Mouse (Mus musculus): ENCODE measurements around the gene Mras.
A peak's percentile ranks its signal among the peaks of the same experiment; 100 is the strongest.

The Mras gene

GRCm38 (mm10) chr9:99437031-99437764, at the start of gene Mras:
Mras (minus strand) TSS chr9:99437381.
- no peak for DNase-seq (ENCODE audit: low spot score)

GRCm38 (mm10) chr9:99485144-99485543, 48.0 kb upstream of the Mras start:
- DNase-seq (ENCODE audit: low spot score): no peak

DNA sequence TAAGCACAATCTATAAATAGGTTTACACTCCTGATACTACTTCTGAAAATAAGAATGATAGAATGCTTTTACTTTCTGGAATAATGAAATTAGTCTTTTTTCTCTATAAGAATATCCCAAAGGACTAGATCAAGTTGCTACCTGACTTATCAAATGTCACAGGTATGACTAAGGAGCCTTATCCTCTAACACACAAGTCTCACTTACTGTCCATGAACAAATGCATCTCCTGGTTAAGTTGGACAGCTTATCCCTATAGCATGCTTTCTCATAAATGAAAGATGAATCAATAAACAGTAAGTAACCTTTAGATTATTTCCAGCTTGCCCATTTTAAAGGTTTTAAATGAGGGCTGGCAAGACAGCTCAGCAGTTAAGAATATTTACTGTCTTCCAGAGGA, 47.5 kb upstream of the Mras start:
- no peak for DNase-seq (ENCODE audit: low spot score)

- DNase-seq (ENCODE audit: low spot score): peak; percentile 64
Observed at GRCm38 (mm10) chr9:99483191-99483590, 46.0 kb upstream of the Mras start.

DNA sequence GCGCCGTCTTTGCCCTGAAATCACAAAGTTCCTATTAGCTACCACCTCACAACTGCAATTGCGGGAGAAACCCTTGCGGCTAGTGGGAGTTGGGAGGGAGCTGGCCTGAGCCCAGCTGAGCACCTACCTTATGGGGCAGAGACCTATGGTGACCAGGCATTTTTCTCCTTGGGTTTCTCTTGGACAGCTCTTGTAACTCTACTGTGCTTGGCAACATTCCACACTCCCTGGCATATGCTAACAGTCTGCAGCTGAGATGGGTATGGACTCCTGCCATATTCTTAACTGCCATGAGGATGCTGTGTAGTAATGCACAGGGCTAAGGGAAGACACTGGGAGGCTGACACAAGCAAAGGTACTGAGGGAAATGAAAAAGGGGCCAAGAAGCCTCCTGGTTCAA, 43.6 kb upstream of the Mras start:
- DNase-seq (ENCODE audit: low spot score): no peak

GRCm38 (mm10) chr9:99479181-99479711, 42.1 kb upstream of the Mras start:
- no peak for DNase-seq (ENCODE audit: low spot score)

GRCm38 (mm10) chr9:99471334-99471733, 34.2 kb upstream of the Mras start:
- DNase-seq (ENCODE audit: low spot score): no peak

DNA sequence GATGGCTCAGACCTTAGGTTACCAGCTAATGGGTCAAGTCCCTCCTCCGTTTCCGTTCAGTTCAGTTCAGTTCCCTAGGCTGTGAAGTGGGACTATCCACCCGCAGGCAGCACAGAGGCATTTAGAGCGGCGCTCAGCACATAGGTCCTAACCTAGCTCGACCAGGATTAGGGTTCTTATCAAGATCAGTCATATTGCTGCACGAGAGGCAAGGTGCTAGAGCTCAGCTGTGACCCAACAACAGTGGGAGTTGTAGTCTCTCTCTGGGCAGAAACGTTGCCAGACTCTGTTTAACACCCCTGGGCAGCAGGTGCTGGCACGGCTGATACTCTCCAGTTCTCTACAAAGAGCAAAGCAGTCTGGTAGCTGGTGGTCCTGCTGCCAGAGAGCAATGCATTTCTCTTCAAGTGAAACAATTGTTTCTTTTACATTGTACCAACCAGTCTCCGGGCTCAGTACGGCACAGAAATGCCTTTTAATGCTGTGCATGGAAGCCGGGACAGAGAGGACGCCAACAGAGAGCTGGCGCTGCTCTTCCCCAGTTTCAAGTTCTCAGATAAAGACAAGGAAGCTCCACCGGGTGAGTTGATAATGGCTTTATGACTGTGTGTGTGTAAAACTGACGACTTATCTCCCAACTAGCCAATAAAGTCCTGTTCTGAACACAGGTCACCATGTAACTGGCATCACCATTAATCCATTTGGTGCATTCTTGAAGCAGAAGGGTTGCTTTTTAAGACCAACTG, 33.3 kb upstream of the Mras start:
- no peak for DNase-seq (ENCODE audit: low spot score)

GRCm38 (mm10) chr9:99469681-99470273, 32.6 kb upstream of the Mras start:
- peak; percentile 68 for DNase-seq (ENCODE audit: low spot score)

DNA sequence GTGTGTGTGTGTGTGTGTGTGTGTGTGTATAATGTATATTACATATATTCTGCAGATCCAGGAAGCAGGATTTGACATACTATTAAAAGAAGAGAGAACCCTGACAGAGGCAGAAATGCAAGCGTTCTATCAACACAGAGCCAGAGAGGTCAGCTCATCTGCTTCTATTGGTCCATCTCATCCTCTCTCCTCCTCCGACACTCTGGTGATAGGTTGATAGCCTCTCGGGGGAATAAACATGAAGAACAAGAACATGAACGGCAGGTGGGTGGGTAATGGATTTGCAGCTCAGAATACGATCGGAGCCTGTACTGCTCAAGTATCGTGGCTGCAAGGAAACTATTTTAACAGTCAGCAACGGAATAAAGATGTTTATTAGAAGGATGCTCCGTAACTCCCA, 31.4 kb upstream of the Mras start:
- DNase-seq (ENCODE audit: low spot score): no peak

DNA sequence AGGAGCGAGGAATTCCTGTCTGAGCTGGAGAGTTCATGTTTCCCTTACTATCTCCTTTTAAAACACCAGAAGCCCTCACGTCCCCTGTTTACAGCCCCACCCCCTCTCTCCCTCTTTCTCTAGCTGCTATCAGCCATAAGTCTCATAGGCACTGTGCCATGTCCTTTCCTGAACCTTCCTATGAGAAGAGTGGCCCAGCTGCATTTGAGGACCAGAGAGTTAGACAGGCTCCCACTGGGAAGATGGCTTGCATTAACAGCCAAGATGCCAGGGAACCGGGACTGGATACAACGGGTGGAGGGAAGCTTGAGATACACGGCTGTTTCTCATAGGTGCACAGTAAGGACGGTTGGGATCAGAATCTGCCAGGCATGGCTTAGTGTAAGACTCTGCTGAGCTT, 27.7 kb upstream of the Mras start:
- DNase-seq (ENCODE audit: low spot score): no peak

- no peak for DNase-seq (ENCODE audit: low spot score)
Observed at GRCm38 (mm10) chr9:99459730-99460129, 22.5 kb upstream of the Mras start.

DNA sequence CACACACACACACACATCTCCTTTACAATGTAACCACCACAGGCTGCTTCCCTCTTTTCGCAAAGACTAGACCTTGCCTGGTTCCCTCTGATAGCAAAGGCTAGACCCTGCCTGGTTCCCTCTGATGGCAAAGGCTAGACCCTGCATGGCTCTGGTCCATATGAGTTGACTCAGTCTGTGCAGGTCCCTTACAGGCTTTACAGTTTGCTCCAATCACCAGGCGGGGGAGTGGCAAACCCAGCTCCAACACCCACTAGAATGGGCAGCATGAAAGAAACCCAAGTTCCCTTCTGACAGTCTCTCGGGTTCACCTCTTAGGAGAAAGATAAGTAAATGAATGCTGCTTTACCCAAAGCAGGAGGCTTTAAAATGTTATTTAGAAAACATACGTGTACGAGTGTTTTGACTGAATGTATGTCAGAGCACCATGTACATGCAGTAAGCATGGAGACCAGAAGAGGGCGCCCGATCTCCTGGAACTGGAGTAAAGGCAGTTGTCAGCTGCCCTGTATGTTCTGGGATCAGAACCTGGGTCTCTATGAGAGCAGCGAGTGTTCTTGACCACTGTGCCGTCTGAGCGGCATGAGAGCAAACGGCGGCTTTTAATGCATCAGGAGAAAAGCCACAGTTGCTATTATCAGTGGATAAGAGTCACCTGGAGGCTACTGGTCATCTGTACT, 21.5 kb upstream of the Mras start:
- peak; percentile 84 for DNase-seq (ENCODE audit: low spot score)

DNA sequence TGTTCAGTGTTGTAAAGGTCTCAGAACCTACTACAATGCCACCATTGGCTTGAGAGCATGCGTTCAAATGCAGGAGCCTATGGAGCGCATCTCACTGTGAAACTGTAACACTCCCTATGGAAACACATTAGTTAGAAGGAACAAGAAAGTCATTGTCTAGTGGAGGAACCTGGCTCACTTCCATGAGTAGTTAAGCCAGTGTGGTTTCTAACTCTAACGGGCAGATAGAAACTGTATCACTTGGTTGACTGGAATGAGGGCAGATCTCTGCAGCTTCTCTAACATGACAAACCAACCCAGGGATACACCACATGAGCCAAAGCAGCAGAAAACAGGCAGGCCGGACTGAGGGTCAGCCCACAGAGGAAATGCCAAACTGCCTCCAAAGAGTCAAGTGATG, 17.0 kb upstream of the Mras start:
- DNase-seq (ENCODE audit: low spot score): no peak

GRCm38 (mm10) chr9:99451161-99451560, 14.0 kb upstream of the Mras start, which contains the start of gene Nme9:
Nme9 (plus strand) TSS chr9:99451475.
- no peak for DNase-seq (ENCODE audit: low spot score)

DNA sequence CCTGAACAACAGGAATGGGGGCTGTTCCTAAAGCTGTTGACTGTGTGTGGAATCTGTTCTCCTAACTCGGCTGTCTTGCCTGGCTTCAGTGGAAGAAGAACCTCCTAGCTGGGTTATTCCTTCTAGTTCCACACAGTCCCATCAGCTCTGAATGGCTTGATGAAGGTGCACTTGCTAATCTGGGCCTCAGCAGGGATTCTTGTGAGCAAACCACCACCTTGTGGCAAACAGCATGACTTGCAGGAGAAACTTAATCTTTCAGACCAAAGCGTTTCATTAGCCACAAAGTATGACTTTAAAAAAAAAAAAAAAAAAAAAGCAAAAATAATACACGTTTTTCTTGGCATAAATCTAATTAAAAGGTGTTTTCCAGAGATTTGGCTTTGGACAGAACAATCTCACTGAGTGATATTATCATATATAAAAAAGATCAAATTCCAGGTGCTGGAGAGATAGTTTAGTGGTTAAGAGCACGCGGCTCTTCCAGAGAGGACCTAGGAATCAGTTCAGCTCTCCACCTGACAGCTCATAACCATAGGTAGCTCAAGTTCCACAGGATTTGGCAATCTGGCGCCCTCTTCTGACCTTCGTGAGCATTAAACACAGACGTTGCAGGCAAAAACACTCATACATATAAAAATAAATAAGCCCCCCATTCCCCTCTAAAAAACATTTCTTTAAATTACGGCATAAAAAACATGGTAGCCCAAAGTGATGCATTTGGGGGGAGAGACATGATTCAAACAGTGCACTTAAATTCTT, 12.9 kb upstream of the Mras start:
- no peak for DNase-seq (ENCODE audit: low spot score)

DNA sequence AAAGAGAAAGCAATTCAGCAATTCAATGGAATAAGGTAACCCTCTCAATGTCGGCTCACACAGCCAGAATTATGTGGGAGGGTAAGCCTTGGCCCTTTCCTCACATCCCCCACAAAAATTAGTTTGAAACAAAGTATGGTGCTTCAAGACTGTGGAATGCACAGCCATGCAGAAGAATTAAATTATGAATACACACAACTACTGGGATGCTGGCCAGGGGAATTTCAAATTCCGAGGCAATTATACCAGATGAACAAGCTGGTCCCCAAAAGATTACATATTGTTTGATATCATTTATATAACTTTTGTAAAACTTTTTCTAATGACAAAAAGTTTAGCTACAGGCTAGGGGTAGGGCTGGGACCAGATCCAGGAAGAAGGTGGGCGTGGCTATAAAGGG, 10.1 kb upstream of the Mras start:
- peak; percentile 63 for DNase-seq (ENCODE audit: low spot score)

DNA sequence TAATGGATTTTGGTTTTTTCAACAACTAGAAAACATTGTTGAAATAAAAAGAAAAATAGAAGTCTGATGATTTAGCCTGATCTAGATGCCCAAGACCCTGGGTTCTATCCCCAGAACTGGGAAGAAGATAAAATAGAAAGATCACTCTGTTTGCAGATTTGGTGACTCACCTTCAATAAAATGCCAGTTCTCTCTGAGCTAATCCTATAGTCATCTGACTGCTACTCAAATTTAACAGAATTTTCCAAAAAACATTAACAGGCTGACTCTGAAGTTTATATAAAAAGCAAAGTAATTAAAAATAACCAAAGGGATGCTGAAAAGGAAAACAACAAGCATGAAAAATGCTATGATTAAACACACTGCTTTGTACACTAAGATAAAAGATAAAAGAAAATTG, 9.1 kb upstream of the Mras start:
- DNase-seq (ENCODE audit: low spot score): no peak

GRCm38 (mm10) chr9:99444590-99445178, 7.5 kb upstream of the Mras start:
- DNase-seq (ENCODE audit: low spot score): no peak

DNA sequence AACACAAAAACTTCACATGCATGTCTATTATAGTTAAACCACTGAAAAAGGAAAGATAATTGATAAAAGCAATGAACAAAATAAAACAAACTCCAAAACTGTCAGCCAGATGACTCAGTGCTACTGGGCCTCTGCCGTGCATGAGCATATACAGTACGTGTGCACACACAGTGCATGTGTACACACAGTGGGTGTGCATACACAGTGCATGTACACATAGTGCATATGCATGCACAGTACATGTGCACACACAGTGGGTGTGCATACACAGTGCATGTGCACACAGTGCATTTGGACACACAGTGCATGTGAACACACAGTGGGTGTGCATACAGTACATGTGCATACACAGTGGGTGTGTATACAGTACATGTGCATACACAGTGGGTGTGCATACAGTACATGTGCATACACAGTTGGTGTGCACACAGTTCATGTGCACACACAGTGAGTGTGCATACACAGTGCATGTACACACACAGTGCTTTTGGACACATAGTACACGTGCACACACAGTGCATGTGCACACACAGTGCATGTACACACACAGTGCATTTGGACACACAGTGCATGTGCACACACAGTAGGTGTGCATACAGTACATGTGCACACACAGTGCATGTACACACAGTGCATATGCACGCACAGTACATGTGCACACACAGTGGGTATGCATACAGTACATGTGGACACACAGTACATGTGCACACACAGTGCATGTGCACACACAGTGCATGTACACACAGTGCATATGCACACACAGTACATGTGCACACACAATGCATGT, 4.7 kb upstream of the Mras start:
- DNase-seq (ENCODE audit: low spot score): no peak
